Mouse (Mus musculus) stomach, postnatal 0 days (tissue): ENCODE results near the gene Ifi207.
"Not testable (repeated sequence)": the region's sequence is repeated elsewhere in the genome, so short reads cannot be mapped to it uniquely, and the experiment has no call there.

Source experiments
- CTCF ChIP-seq: IDR thresholded peaks from 2 replicates; pipeline ENCODE4 v1.5.1; 2016; ENCODE audit warnings: antibody characterized with exemption, low read depth, mild to moderate bottlenecking, moderate library complexity
- EP300 ChIP-seq: optimal IDR thresholded peaks from 2 replicates; pipeline ENCODE3; 2016; ENCODE audit warnings: antibody characterized with exemption

DNA sequence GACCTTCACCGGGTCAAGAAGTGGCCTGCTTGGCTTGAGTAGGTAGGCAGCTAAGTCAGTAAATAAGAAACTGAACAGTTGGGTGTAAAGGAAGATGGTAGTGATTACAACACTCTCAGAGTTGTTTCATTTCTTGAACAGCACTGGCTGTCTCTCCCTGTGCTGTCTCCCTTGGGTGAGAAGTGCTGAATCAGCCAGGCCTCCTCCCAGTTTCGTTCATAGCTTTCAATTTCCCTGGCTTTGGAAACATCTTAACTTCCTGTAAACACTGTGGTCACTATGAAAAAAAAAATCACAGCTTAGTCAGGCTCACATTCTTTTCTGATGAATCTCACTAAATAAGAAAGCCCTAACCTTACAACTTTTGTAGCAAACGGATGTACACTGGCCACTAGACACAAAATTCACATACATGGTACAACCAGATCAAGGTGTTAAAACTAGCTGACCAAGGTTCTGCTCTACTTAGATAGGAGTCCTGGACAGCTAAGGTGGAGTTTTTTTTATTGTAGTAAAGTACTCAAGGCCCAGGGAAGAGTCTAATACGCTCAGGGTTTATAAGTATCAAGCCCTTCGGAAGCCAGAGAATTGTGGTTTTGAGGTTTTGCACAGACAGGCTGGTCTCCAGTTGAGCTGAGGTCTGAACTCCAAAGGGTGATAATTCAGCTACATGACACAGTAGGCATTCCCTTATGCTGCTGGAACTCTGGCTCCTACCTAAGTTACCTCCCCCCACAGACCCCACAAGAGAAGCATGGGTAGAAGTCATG is 25.5 kb upstream of the Ifi207 start, which contains the start of gene Ifi204:
- not testable (repeated sequence) for TF ChIP-seq CTCF, EP300
